In genomic region chr1:90202207-90202978, GRCm38 (mm10) we compare ENCODE assay signal across 9 mouse cellular contexts. TPM values are rescaled to one million over a fixed set of nuclear protein-coding genes. Genes with fewer than 3 reads are reported as not detected.
DNase-seq lines count a peak whose midpoint lies in the region; ATAC-seq lines count a peak whose summit lies in the region.
"Had no signal": no experiment of that assay in that cellular context is flagged by ENCODE, and none has a peak within 500 bp of the region (broad histone marks: within the 10 kb centered on the region; RNA-seq: fewer than 3 reads in every experiment).

No protein-coding gene starts in this region.

- H3K4me3 ChIP-seq in forebrain, embryonic 10.5 days: peak overlapping the region; percentile 70
- H3K4me3 ChIP-seq in heart, embryonic 14.5 days (ENCODE audit: control insufficient read depth in 1 of 2, insufficient read depth in 1 of 2, low read depth in 1 of 2, low read length in 2 of 2): peak overlapping the region in 1 of 2 experiments; percentile 5; a peak in 1 of 4 replicates
- 0 out of 2 replicates have a peak overlapping the region, but pooled peaks have one; percentile 5 for H3K4me3 ChIP-seq in kidney, embryonic 16.5 days (ENCODE audit: low read length)
- no peak overlapping the region for H3K4me3 ChIP-seq in lung, embryonic 15.5 days
- H3K4me3 ChIP-seq: myocyte had no signal

- H3K36me3 ChIP-seq in forebrain, embryonic 10.5 days (replicated peaks): no peaks in the 10 kb centered on the region; the same call in 1 of the 2 replicates
- H3K36me3 ChIP-seq in heart, embryonic 14.5 days (ENCODE audit: control insufficient read depth, insufficient read depth, low read length): no peaks in the 10 kb centered on the region
- H3K36me3 ChIP-seq in kidney, embryonic 16.5 days (ENCODE audit: insufficient read depth, low read length): no peaks in the 10 kb centered on the region
- H3K36me3 ChIP-seq in lung, embryonic 15.5 days: no peaks in the 10 kb centered on the region

- no peaks in the 10 kb centered on the region for H3K9me3 ChIP-seq in forebrain, embryonic 10.5 days
- H3K9me3 ChIP-seq in heart, embryonic 14.5 days (ENCODE audit: control insufficient read depth, low read length): no peaks in the 10 kb centered on the region
- H3K9me3 ChIP-seq in kidney, embryonic 16.5 days (ENCODE audit: low read length): no peaks in the 10 kb centered on the region
- H3K9me3 ChIP-seq in lung, embryonic 15.5 days: no peaks in the 10 kb centered on the region

- H3K4me1 ChIP-seq in forebrain, embryonic 10.5 days: peaks cover 62% of the 10 kb centered on the region
- peaks cover 8 to 22% of the 10 kb centered on the region in 2 experiments; a peak in 3 of 4 replicates for H3K4me1 ChIP-seq in heart, embryonic 14.5 days (ENCODE audit: control insufficient read depth in 2 of 2, insufficient read depth in 2 of 2, low read length in 2 of 2)
- peaks cover 40% of the 10 kb centered on the region for H3K4me1 ChIP-seq in kidney, embryonic 16.5 days (ENCODE audit: insufficient read depth, low read length)
- H3K4me1 ChIP-seq in lung, embryonic 15.5 days: peaks cover 30% of the 10 kb centered on the region

- peak; percentile 63 for ATAC-seq in heart, embryonic 14.5 days (ENCODE audit: insufficient number of reproducible peaks, insufficient read depth, low FRiP score, low read depth)
- ATAC-seq in kidney, embryonic 16.5 days (ENCODE audit: low FRiP score, low TSS enrichment): peak; percentile 50; the same call in 1 of the 2 replicates
- peak; percentile 33; the same call in 1 of the 2 replicates for ATAC-seq in lung, embryonic 15.5 days (ENCODE audit: borderline replicate concordance, extremely low read depth, low FRiP score, low TSS enrichment)

- H3K9ac ChIP-seq in heart, embryonic 14.5 days (ENCODE audit: low read length): peak overlapping the region; percentile 2; the same call in 1 of the 2 replicates
- peak overlapping the region; percentile 13; the same call in 1 of the 2 replicates for H3K9ac ChIP-seq in kidney, embryonic 16.5 days (replicated peaks; ENCODE audit: low read length)
- peak overlapping the region; percentile 7; the same call in 1 of the 2 replicates for H3K9ac ChIP-seq in lung, embryonic 15.5 days

- H3K27ac ChIP-seq in forebrain, embryonic 10.5 days: peak overlapping the region; percentile 86
- no peak overlapping the region for H3K27ac ChIP-seq in heart, embryonic 14.5 days (replicated peaks in 1 of 2; ENCODE audit: control insufficient read depth in 1 of 2, insufficient read depth in 1 of 2, low read depth in 2 of 2, low read length in 2 of 2)
- H3K27ac ChIP-seq in kidney, embryonic 16.5 days (ENCODE audit: low read length): 0 out of 2 replicates have a peak overlapping the region, but pooled peaks have one; percentile 11
- no peak overlapping the region for H3K27ac ChIP-seq in lung, embryonic 15.5 days

- H3K27me3 ChIP-seq in forebrain, embryonic 10.5 days (ENCODE audit: poor library complexity, severe bottlenecking): peaks cover 35% of the 10 kb centered on the region
- H3K27me3 ChIP-seq in heart, embryonic 14.5 days (ENCODE audit: control insufficient read depth, insufficient read depth, low read length): peaks cover 23% of the 10 kb centered on the region
- no peaks in the 10 kb centered on the region for H3K27me3 ChIP-seq in kidney, embryonic 16.5 days (ENCODE audit: insufficient read depth, low read length)
- H3K27me3 ChIP-seq in lung, embryonic 15.5 days: peaks cover 53% of the 10 kb centered on the region

- 2% methylated on average over 23 of the region's 23 CpGs for WGBS in forebrain, embryonic 10.5 days
- 15% methylated on average over 23 of the region's 23 CpGs for WGBS in heart, embryonic 14.5 days
- 15% methylated on average over 23 of the region's 23 CpGs for WGBS in kidney, embryonic 16.5 days
- 19% methylated on average over 23 of the region's 23 CpGs for WGBS in lung, embryonic 15.5 days

- H3K4me2 ChIP-seq in heart, embryonic 14.5 days (ENCODE audit: low read length): peak overlapping the region; percentile 65
- H3K4me2 ChIP-seq in kidney, embryonic 16.5 days (replicated peaks; ENCODE audit: low read depth, low read length): peak overlapping the region; percentile 57
- peak overlapping the region; percentile 41 for H3K4me2 ChIP-seq in lung, embryonic 15.5 days

- DNase-seq in ES-CJ7 (ENCODE audit: low read depth, low spot score): peak; percentile 99
- peak; percentile 73 for DNase-seq in brain, adult 2 months (ENCODE audit: low read depth, low spot score)
- DNase-seq in forebrain, embryonic 10.5 days (ENCODE audit: extremely low spot score, low spot score): peak; percentile 79
- DNase-seq in retina, postnatal 1 day: peak; percentile 78
- no peak for DNase-seq in spleen, adult 12 weeks (ENCODE audit: low spot score)

RNA-seq across cellular contexts. Expression of gene Ackr3, which starts 1.4 kb away (rescaled TPM):
- polyA plus RNA-seq in forebrain, embryonic 10.5 days (2016; fragmentation: Nextera tagmentation; extraction: Ambion mirVana): 19.3 and 21.5 TPM in 2 replicates
- 41.3 and 51.0 TPM in 2 replicates for polyA plus RNA-seq in heart, embryonic 14.5 days (2014; fragmentation: Nextera tagmentation; extraction: Ambion mirVana)
- 51.8 and 54.0 TPM in 2 replicates for polyA plus RNA-seq in kidney, embryonic 16.5 days (2015; fragmentation: Nextera tagmentation; extraction: Ambion mirVana)
- polyA plus RNA-seq in lung, embryonic 15.5 days (2015; fragmentation: Nextera tagmentation; extraction: Ambion mirVana): 24.4 TPM in 2 replicates

RNA-seq across cellular contexts. Expression of gene Iqca, which starts 49.2 kb away (rescaled TPM):
- polyA plus RNA-seq in forebrain, embryonic 10.5 days (2016; fragmentation: Nextera tagmentation; extraction: Ambion mirVana): 0.10 and 0.27 TPM in 2 replicates
- not detected in 2 replicates for polyA plus RNA-seq in heart, embryonic 14.5 days (2014; fragmentation: Nextera tagmentation; extraction: Ambion mirVana)
- polyA plus RNA-seq in kidney, embryonic 16.5 days (2015; fragmentation: Nextera tagmentation; extraction: Ambion mirVana): 0.34 and 0.39 TPM in 2 replicates
- polyA plus RNA-seq in lung, embryonic 15.5 days (2015; fragmentation: Nextera tagmentation; extraction: Ambion mirVana): 0.54 and 0.70 TPM in 2 replicates

Comparison
In these comparisons a context has a peak if more than half of its experiments do, and no peak if none do; other contexts are left out.
1. H3K27ac ChIP-seq: peak in forebrain, embryonic 10.5 days (single experiment) and kidney, embryonic 16.5 days (single experiment); none in heart, embryonic 14.5 days (0 of 2) and lung, embryonic 15.5 days (single experiment).
2. Peak in every context shown above with its lines, with median percentiles within 50 percentile points of each other: ATAC-seq, H3K4me2 ChIP-seq and H3K9ac ChIP-seq.